Mouse (Mus musculus) liver, embryonic 14.5 days (tissue): ENCODE measurements around the gene Cox10. TPM values are rescaled to one million over a fixed set of nuclear protein-coding genes. Genes with fewer than 3 reads are reported as not detected.

Source experiments
- ATAC-seq: fragments of 200-750 bp; cut with Nextera tagmentation; 2 replicates; pipeline ENCODE4 v1.8.0; 2017; ENCODE audit warnings: moderate number of reproducible peaks, mild to moderate bottlenecking, moderate library complexity; ENCODE audit not compliant: insufficient read depth
- DNase-seq, 3 experiments: peaks; one replicate each; pipeline ENCODE4 v3.0.0-alpha.2; 2012 to 2013; ENCODE audit warnings: low read depth in 3 of 3, low spot score in 3 of 3
- H3K27ac ChIP-seq: fragments of 300-500 bp; sonication (generic); 2 replicates; pipeline ENCODE4 v1.5.1; 2014; ENCODE audit warnings: moderate library complexity, mild to moderate bottlenecking, control low read depth, inconsistent platforms
- H3K27me3 ChIP-seq: fragments of 300-500 bp; sonication (generic); 2 replicates; pipeline ENCODE4 v1.6.1; 2014; ENCODE audit warnings: mild to moderate bottlenecking, low read length, moderate library complexity; ENCODE audit not compliant: control insufficient read depth, insufficient read depth
- H3K36me3 ChIP-seq: fragments of 300-500 bp; sonication (generic); replicated peaks from 2 replicates; pipeline ENCODE4 v1.6.1; 2014; ENCODE audit warnings: low read depth; ENCODE audit not compliant: control insufficient read depth, insufficient read depth
- H3K4me1 ChIP-seq, 2 experiments: fragments of 200-500 bp in 1 of 2; fragments of 300-500 bp in 1 of 2; sonication (generic) in 1 of 2; replicated peaks; 2 replicates each; pipeline ENCODE4 v1.6.1; 2012 to 2014; ENCODE audit warnings: antibody characterized with exemption in 1 of 2, inconsistent platforms in 1 of 2, low read length in 1 of 2; ENCODE audit not compliant: control insufficient read depth in 2 of 2, insufficient read depth in 2 of 2
- H3K4me2 ChIP-seq: fragments of 300-500 bp; sonication (generic); 2 replicates; pipeline ENCODE4 v1.6.1; 2014; ENCODE audit warnings: low read depth, mild to moderate bottlenecking, control low read depth, moderate library complexity
- H3K4me3 ChIP-seq, 2 experiments: fragments of 200-500 bp in 1 of 2; fragments of 300-500 bp in 1 of 2; sonication (generic) in 1 of 2; 2 replicates each; pipeline ENCODE4 v1.5.1; 2012 to 2014; ENCODE audit warnings: low read depth in 2 of 2, low read length in 2 of 2, mild to moderate bottlenecking in 2 of 2, control low read depth in 1 of 2, inconsistent platforms in 1 of 2, moderate library complexity in 1 of 2; ENCODE audit not compliant: insufficient read depth in 1 of 2
- H3K9ac ChIP-seq: fragments of 300-500 bp; sonication (generic); replicated peaks from 2 replicates; pipeline ENCODE4 v1.6.1; 2014; ENCODE audit warnings: mild to moderate bottlenecking, control low read depth, moderate library complexity
- H3K9me3 ChIP-seq: fragments of 300-500 bp; sonication (generic); 2 replicates; pipeline ENCODE4 v1.6.1; 2016; ENCODE audit warnings: low read length, mixed read lengths; ENCODE audit not compliant: control insufficient read depth
- CTCF ChIP-seq: IDR thresholded peaks from 2 replicates; pipeline ENCODE4 v1.5.1; 2016; ENCODE audit warnings: antibody characterized with exemption, low read depth, control low read depth
- EP300 ChIP-seq: IDR thresholded peaks from 2 replicates; pipeline ENCODE4 v1.6.1; 2016; ENCODE audit warnings: antibody characterized with exemption, low read depth
- WGBS: fragments of 180-500 bp; shearing (Covaris S2); extraction: QIAGEN DNeasy Blood & Tissue Kit; methylation state at CpG from one replicate; pipeline ENCODE4 v1.1.7; 2014; ENCODE audit not compliant: insufficient replicate concordance; 5-methylcytosine and 5-hydroxymethylcytosine counted together
- polyA plus RNA-seq, 2 experiments: library from polyadenylated mRNA; depleted of rRNA in 1 of 2; stranded (reverse) in 1 of 2; unstranded in 1 of 2; fragments of >200 nt; fragmentation: Nextera tagmentation in 1 of 2; extraction: Ambion mirVana in 1 of 2; gene quantifications; 2 replicates each; pipeline versions ENCODE4 v1.2.1 to v1.2.3; 2012 to 2014

The Cox10 gene
- polyA plus RNA-seq, 2 experiments: 4.3 to 9.2 TPM

DNA sequence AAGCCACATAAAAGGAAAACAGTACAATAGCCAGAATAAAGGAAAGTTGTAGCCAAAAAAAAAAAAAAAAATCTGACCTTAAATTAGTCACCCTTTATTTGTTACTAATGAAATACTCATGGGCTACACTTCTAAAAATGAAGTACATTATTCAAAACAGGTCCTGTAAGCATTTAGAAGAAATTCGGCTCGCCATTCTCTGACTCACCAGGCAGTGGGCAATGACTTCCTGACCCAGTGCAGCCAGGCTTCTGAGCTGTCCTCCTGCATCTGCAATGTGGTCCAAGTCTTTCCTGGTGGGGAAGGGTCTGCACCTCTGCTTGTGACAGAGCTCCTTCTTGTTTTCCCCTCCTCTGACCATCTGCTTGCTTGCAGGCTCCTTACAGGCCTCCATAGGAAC, 13.3 kb downstream of the Cox10 start:
- Histone ChIP-seq H3K4me2 (no peak overlapping the region), H3K4me3 (no peak overlapping the region), H3K27me3 (no peaks in the 10 kb centered on the region), H3K36me3 (peaks cover 3% of the 10 kb centered on the region), H3K27ac (no peak overlapping the region), H3K4me1 (0 out of 4 replicates have a peak, but pooled peaks cover 0 to 1% of the 10 kb centered on the region in 2 experiments), H3K9me3 (no peaks in the 10 kb centered on the region), H3K9ac (no peak overlapping the region)
- 80% methylated on average over 2 of the region's 2 CpGs for WGBS
- DNase-seq: no peak
- ATAC-seq: no peak
- TF ChIP-seq CTCF: no peak
- no peak for TF ChIP-seq EP300

DNA sequence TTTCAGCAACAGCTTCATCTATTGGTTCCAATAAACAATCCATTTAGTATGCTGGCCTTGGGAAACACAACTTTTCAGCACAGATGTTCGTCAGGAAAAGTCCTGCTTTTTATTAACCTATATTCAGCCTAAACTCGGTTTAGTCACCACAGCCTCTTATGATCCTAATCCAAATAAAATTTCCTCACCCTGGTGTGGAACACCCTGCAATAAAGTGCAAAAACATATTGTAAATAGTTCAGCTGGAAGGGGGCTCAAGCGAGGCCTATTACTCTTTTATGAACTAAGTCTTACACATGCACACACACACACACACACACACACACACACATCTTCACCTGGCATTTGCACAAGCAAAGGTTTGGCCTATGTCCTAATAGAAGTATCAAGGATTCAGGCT, 16.1 kb downstream of the Cox10 start:
- Histone ChIP-seq H3K36me3 (no peaks in the 10 kb centered on the region; the same call in none of the 2 replicates), H3K4me2 (no peak overlapping the region), H3K27ac (no peak overlapping the region), H3K4me1 (0 out of 4 replicates have a peak, but pooled peaks cover 0 to 3% of the 10 kb centered on the region in 2 experiments), H3K4me3 (no peak overlapping the region), H3K9me3 (no peaks in the 10 kb centered on the region), H3K27me3 (no peaks in the 10 kb centered on the region), H3K9ac (no peak overlapping the region)
- WGBS: 57% methylated on average over 3 of the region's 3 CpGs
- ATAC-seq (no peak), DNase-seq (no peak)
- TF ChIP-seq EP300: no peak
- no peak for TF ChIP-seq CTCF

DNA sequence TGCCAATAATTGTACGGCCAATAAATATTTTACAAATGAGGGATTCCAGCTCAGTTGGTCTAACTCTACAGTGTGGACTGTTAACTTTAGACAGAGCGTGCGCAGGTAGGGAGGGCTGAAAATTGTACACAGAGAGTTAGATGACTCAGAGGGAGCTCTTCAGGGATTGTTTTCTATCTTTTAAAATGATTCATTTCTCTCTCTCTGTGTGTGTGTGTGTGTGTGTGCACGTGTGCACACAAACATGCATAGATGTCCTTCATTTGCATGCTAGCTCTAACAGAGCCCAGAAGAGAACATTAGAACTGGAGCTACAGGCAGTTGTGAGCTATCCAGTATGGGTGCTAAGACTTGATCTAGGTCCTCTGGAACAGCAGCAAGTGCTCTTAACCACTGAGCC, 17.0 kb downstream of the Cox10 start:
- Histone ChIP-seq H3K36me3 (no peaks in the 10 kb centered on the region; the same call in 1 of the 2 replicates), H3K4me3 (no peak overlapping the region), H3K9me3 (no peaks in the 10 kb centered on the region), H3K9ac (no peak overlapping the region), H3K4me1 (0 out of 4 replicates have a peak, but pooled peaks cover 0 to 3% of the 10 kb centered on the region in 2 experiments), H3K27ac (no peak overlapping the region), H3K4me2 (no peak overlapping the region), H3K27me3 (no peaks in the 10 kb centered on the region)
- DNase-seq: no peak
- ATAC-seq: no peak
- WGBS: 82% methylated on average over 4 of the region's 4 CpGs
- no peak for TF ChIP-seq CTCF
- no peak for TF ChIP-seq EP300

DNA sequence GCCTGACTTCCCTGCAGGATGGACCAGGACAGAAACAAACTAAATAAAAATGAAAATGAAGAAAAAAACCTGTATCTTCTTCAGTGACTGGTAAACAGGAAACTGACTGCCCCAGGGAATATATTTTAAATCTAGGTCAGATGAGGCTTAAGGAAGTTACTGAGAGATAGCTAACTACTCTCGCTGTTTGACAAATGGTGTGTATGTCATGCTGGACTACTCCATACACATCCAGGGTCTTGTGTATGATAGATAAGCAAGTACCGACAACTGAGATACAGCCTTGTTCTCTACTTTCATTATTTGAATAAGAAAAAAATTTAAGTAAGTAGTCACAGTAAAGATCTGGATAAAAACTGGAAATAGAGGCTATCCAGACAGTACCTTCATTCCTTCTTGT, 20.0 kb downstream of the Cox10 start:
- ATAC-seq (no peak), DNase-seq (no peak)
- H3K4me1 ChIP-seq: 0 out of 4 replicates have a peak, but pooled peaks cover 0 to 2% of the 10 kb centered on the region in 2 experiments
- WGBS: 15% methylated on average over 2 of the region's 2 CpGs
- no peak overlapping the region for H3K4me3 ChIP-seq
- no peak overlapping the region for H3K9ac ChIP-seq
- no peaks in the 10 kb centered on the region for H3K9me3 ChIP-seq
- TF ChIP-seq EP300: no peak
- TF ChIP-seq CTCF: no peak
- H3K4me2 ChIP-seq: no peak overlapping the region
- H3K36me3 ChIP-seq: no peaks in the 10 kb centered on the region; the same call in 1 of the 2 replicates
- no peak overlapping the region for H3K27ac ChIP-seq
- H3K27me3 ChIP-seq: no peaks in the 10 kb centered on the region

DNA sequence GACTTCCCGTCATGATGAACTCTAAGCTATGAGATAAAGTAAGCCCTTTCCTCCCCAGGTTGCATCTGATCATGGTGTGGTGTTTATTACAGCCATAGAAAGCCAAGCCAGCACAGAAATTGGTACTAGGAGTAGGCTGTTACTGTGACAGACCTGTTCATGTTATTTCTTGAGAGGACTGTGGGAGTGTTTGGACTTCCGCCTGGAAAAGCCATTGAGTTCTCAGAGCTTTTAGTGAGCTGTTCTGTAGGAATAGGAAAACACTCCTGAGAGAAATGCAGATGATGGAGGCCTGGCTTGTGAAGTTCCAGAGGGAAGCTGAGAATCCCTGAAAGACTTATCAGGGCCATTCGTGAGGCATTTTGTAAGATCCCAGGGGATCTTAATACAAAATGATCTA, 20.8 kb downstream of the Cox10 start:
- TF ChIP-seq EP300 (no peak), CTCF (no peak)
- no peak for ATAC-seq

More for the DNA sequence above, 20.8 kb downstream of the Cox10 start:
- Histone ChIP-seq H3K27me3 (no peaks in the 10 kb centered on the region), H3K4me1 (0 out of 4 replicates have a peak, but pooled peaks cover 0 to 2% of the 10 kb centered on the region in 2 experiments), H3K4me2 (no peak overlapping the region), H3K4me3 (no peak overlapping the region), H3K27ac (no peak overlapping the region), H3K9ac (no peak overlapping the region), H3K36me3 (no peaks in the 10 kb centered on the region; the same call in 1 of the 2 replicates), H3K9me3 (no peaks in the 10 kb centered on the region)
- WGBS: 79% methylated on average over 3 of the region's 3 CpGs
- no peak for DNase-seq
